In genomic region chr11:113537715-113538114, GRCm38 (mm10) we compare ENCODE assay signal across 20 mouse cellular contexts.
DNase-seq lines count a peak whose midpoint lies in the region; ATAC-seq and TF ChIP-seq lines count a peak whose summit lies in the region.
"Had no signal": no experiment of that assay in that cellular context is flagged by ENCODE, and none has a peak within 500 bp of the region (broad histone marks: within the 10 kb centered on the region; RNA-seq: fewer than 3 reads in every experiment).

No protein-coding gene starts in this region.

- H3K36me3 ChIP-seq in heart, postnatal 0 days (replicated peaks; ENCODE audit: control insufficient read depth, insufficient read depth, low read length) = no peaks in the 10 kb centered on the region
- H3K36me3 ChIP-seq: heart, embryonic 15.5 days; hindbrain, embryonic 12.5 days; hindbrain, embryonic 15.5 days had no signal

- no peak overlapping the region for H3K27ac ChIP-seq in heart, postnatal 0 days (ENCODE audit: low read depth)
- peak overlapping the region; percentile 92; the same call in 1 of the 2 replicates for H3K27ac ChIP-seq in embryonic fibroblast, embryonic 13.5 days (ENCODE audit: insufficient read depth, low read length)
- H3K27ac ChIP-seq: heart, embryonic 15.5 days; hindbrain, embryonic 15.5 days had no signal

- intact Hi-C loops in heart, postnatal 36 days (cut with DNase I) = no loop called here
- intact Hi-C loops in left cerebral cortex, postnatal 4 days (cut with DNase I) = no loop called here

- H3K4me3 ChIP-seq in heart, postnatal 0 days (ENCODE audit: low read depth, low read length) = no peak overlapping the region
- no peak overlapping the region for H3K4me3 ChIP-seq in embryonic fibroblast, embryonic 13.5 days (ENCODE audit: insufficient read depth, low read length)
- H3K4me3 ChIP-seq: forebrain, embryonic 13.5 days; heart, embryonic 12.5 days; heart, embryonic 15.5 days; hindbrain, embryonic 12.5 days; hindbrain, embryonic 15.5 days had no signal

- TF ChIP-seq CTCF in heart, postnatal 0 days (IDR thresholded peaks at IDR 0.05; ENCODE audit: low read depth) = no peak
- TF ChIP-seq CTCF in embryonic fibroblast, embryonic 13.5 days (IDR thresholded peaks at IDR 0.05; ENCODE audit: borderline replicate concordance, insufficient read depth, low read length) = no peak

- WGBS in heart, postnatal 0 days = 69% methylated on average over 7 of the region's 7 CpGs

- no peaks in the 10 kb centered on the region for H3K27me3 ChIP-seq in heart, postnatal 0 days (ENCODE audit: control insufficient read depth, insufficient read depth, low read length)
- H3K27me3 ChIP-seq: forebrain, embryonic 13.5 days; heart, embryonic 15.5 days; hindbrain, embryonic 12.5 days; hindbrain, embryonic 15.5 days had no signal

- DNase-seq in heart, postnatal 0 days (ENCODE audit: low spot score) = peak; percentile 26
- DNase-seq in heart, postnatal 36 days = no peak
- peak; percentile 58 for DNase-seq in 3134 (ENCODE audit: extremely low read depth, insufficient read length, low spot score)
- DNase-seq in 3T3-L1 (ENCODE audit: low read depth, low spot score) = peak; percentile 21
- no peak for DNase-seq in right cerebral cortex, adult 18-20 months
- DNase-seq in left cerebral cortex, postnatal 4 days = no peak
- no peak for DNase-seq in kidney, adult 11 months
- DNase-seq: cerebellum, adult 18-20 months; cerebellum, adult 9-10 months; cerebellum, postnatal 14 days; gastrocnemius, postnatal 25 days; heart, adult 18-20 months; heart, postnatal 14 days had no signal

- TF ChIP-seq POLR2A in embryonic fibroblast, embryonic 13.5 days (IDR thresholded peaks at IDR 0.05; ENCODE audit: low read depth, low read length) = no peak

- no peak overlapping the region for H3K4me2 ChIP-seq in heart, postnatal 0 days (ENCODE audit: low read depth, low read length)
- H3K4me2 ChIP-seq: forebrain, embryonic 13.5 days; heart, embryonic 12.5 days; heart, embryonic 15.5 days; hindbrain, embryonic 12.5 days; hindbrain, embryonic 15.5 days had no signal

- no peak for TF ChIP-seq EP300 in heart, postnatal 0 days (IDR thresholded peaks at IDR 0.05; ENCODE audit: low read depth)

- no peak overlapping the region for H3K9ac ChIP-seq in heart, postnatal 0 days (replicated peaks; ENCODE audit: low read depth, low read length)
- H3K9ac ChIP-seq: forebrain, embryonic 13.5 days; heart, embryonic 12.5 days; heart, embryonic 15.5 days; hindbrain, embryonic 12.5 days; hindbrain, embryonic 15.5 days had no signal

- no peak for ATAC-seq in heart, postnatal 0 days (ENCODE audit: insufficient read depth, low read depth)
- ATAC-seq: CD4-positive, CD25-positive, alpha-beta regulatory T cell, adult 4 months; forebrain, embryonic 13.5 days had no signal

- H3K9me3 ChIP-seq in heart, postnatal 0 days (replicated peaks; ENCODE audit: control insufficient read depth, low read length) = no peaks in the 10 kb centered on the region
- H3K9me3 ChIP-seq: heart, embryonic 15.5 days; hindbrain, embryonic 15.5 days had no signal

- H3K4me1 ChIP-seq in heart, postnatal 0 days (ENCODE audit: control insufficient read depth, insufficient read depth) = no peaks in the 10 kb centered on the region
- H3K4me1 ChIP-seq in embryonic fibroblast, embryonic 13.5 days (ENCODE audit: control insufficient read depth, insufficient read depth, low read length) = peaks cover 16% of the 10 kb centered on the region

Comparison
In these comparisons a context has a peak if more than half of its experiments do, and no peak if none do; other contexts are left out.
1. DNase-seq: peak in heart, postnatal 0 days (single experiment), 3134 (single experiment) and 3T3-L1 (single experiment); none in heart, postnatal 36 days (0 of 2), right cerebral cortex, adult 18-20 months (single experiment), left cerebral cortex, postnatal 4 days (single experiment) and kidney, adult 11 months (single experiment).